Mouse (Mus musculus) kidney, postnatal 0 days (tissue): ENCODE measurements at regions not wholly inside any gene's neighbourhood (a gene's known extent, or its start where the extent isn't known, plus 50 kb on each side); places are given as distances from the start of the nearest gene placed in this dataset.

ENCODE experiments used
- ATAC-seq: fragments of 200-750 bp; cut with Nextera tagmentation; replicated peaks from 2 replicates; pipeline ENCODE4 v1.8.0; 2017; ENCODE audit warnings: low read depth, moderate number of reproducible peaks, moderate TSS enrichment, moderate library complexity; ENCODE audit not compliant: low FRiP score
- DNase-seq: peaks from one replicate; pipeline ENCODE4 v3.0.0-alpha.2; 2016; ENCODE audit warnings: low spot score
- H3K27ac ChIP-seq: fragments of 300-500 bp; sonication (generic); 2 replicates; pipeline ENCODE4 v1.5.1; 2014; ENCODE audit warnings: mild to moderate bottlenecking
- H3K27me3 ChIP-seq: fragments of 300-500 bp; sonication (generic); 2 replicates; pipeline ENCODE4 v1.6.1; 2014; ENCODE audit warnings: low read length, mixed read lengths; ENCODE audit not compliant: insufficient read depth
- H3K36me3 ChIP-seq: fragments of 300-500 bp; sonication (generic); 2 replicates; pipeline ENCODE4 v1.6.1; 2014; ENCODE audit warnings: low read length, mixed read lengths; ENCODE audit not compliant: insufficient read depth
- H3K4me1 ChIP-seq: fragments of 300-500 bp; sonication (generic); replicated peaks from 2 replicates; pipeline ENCODE4 v1.6.1; 2014; ENCODE audit warnings: antibody characterized with exemption, low read length, mixed read lengths; ENCODE audit not compliant: insufficient read depth
- H3K4me2 ChIP-seq: fragments of 300-500 bp; sonication (generic); 2 replicates; pipeline ENCODE4 v1.6.1; 2014; ENCODE audit warnings: mild to moderate bottlenecking, low read length, moderate library complexity, mixed read lengths
- H3K4me3 ChIP-seq: fragments of 300-500 bp; sonication (generic); replicated peaks from 2 replicates; pipeline ENCODE4 v1.5.1; 2014; ENCODE audit warnings: low read depth, low read length
- H3K9ac ChIP-seq: fragments of 300-500 bp; sonication (generic); 2 replicates; pipeline ENCODE4 v1.6.1; 2014; ENCODE audit warnings: low read depth, low read length
- H3K9me3 ChIP-seq: fragments of 300-500 bp; sonication (generic); replicated peaks from 2 replicates; pipeline ENCODE4 v1.6.1; 2016; ENCODE audit warnings: low read length, inconsistent platforms, mixed read lengths
- CTCF ChIP-seq: IDR thresholded peaks from 2 replicates; pipeline ENCODE4 v1.5.1; 2016; ENCODE audit warnings: antibody characterized with exemption, low read depth, mild to moderate bottlenecking, moderate library complexity
- WGBS: fragments of 180-500 bp; shearing (Covaris S2); extraction: QIAGEN DNeasy Blood & Tissue Kit; methylation state at CpG from one replicate; pipeline ENCODE4 v1.1.7; 2014; 5-methylcytosine and 5-hydroxymethylcytosine counted together

- 82% methylated on average over 3 of the region's 3 CpGs for WGBS
- H3K9ac ChIP-seq, result no peak overlapping the region
- H3K36me3 ChIP-seq, result no peaks in the 10 kb centered on the region
- H3K4me2 ChIP-seq, result no peak overlapping the region
- H3K4me3 ChIP-seq, result no peak overlapping the region
- H3K4me1 ChIP-seq, result no peaks in the 10 kb centered on the region
- no peak for DNase-seq
- ATAC-seq, result no peak
- no peak for TF ChIP-seq CTCF
- no peaks in the 10 kb centered on the region for H3K27me3 ChIP-seq
- H3K27ac ChIP-seq, result no peak overlapping the region
- no peaks in the 10 kb centered on the region for H3K9me3 ChIP-seq
Observed at GRCm38 (mm10) chr10:92308643-92309042, 413.6 kb downstream of the Nedd1 start.

GRCm38 (mm10) chr10:92307861-92308260, 414.4 kb downstream of the Nedd1 start:
- H3K36me3 ChIP-seq, result no peaks in the 10 kb centered on the region
- no peaks in the 10 kb centered on the region for H3K27me3 ChIP-seq
- H3K4me2 ChIP-seq, result no peak overlapping the region
- WGBS, result 31% methylated on average over 3 of the region's 3 CpGs
- ATAC-seq (no peak), DNase-seq (peak; percentile 70)
- peak; percentile 91 for TF ChIP-seq CTCF
- no peaks in the 10 kb centered on the region for H3K4me1 ChIP-seq
- H3K9ac ChIP-seq, result no peak overlapping the region
- no peak overlapping the region for H3K4me3 ChIP-seq
- no peak overlapping the region for H3K27ac ChIP-seq
- no peaks in the 10 kb centered on the region for H3K9me3 ChIP-seq

GRCm38 (mm10) chr10:92298693-92299092, 423.5 kb downstream of the Nedd1 start:
- TF ChIP-seq CTCF, result no peak
- Histone ChIP-seq H3K4me3 (no peak overlapping the region), H3K9ac (no peak overlapping the region), H3K27me3 (no peaks in the 10 kb centered on the region), H3K4me2 (no peak overlapping the region), H3K27ac (no peak overlapping the region), H3K9me3 (no peaks in the 10 kb centered on the region), H3K4me1 (no peaks in the 10 kb centered on the region), H3K36me3 (no peaks in the 10 kb centered on the region)
- DNase-seq, result no peak
- ATAC-seq, result no peak
- WGBS, result 68% methylated on average over 13 of the region's 13 CpGs

GRCm38 (mm10) chr10:92296837-92297236, 425.4 kb downstream of the Nedd1 start:
- no peak overlapping the region for H3K4me2 ChIP-seq
- WGBS, result 79% methylated on average over 4 of the region's 4 CpGs
- DNase-seq, result no peak
- H3K36me3 ChIP-seq, result no peaks in the 10 kb centered on the region
- no peak for ATAC-seq
- no peaks in the 10 kb centered on the region for H3K9me3 ChIP-seq
- no peak overlapping the region for H3K9ac ChIP-seq
- no peaks in the 10 kb centered on the region for H3K27me3 ChIP-seq
- H3K4me3 ChIP-seq, result no peak overlapping the region
- H3K4me1 ChIP-seq, result no peaks in the 10 kb centered on the region
- TF ChIP-seq CTCF, result no peak
- H3K27ac ChIP-seq, result no peak overlapping the region

- Histone ChIP-seq H3K4me3 (no peak overlapping the region), H3K27ac (no peak overlapping the region), H3K4me1 (no peaks in the 10 kb centered on the region), H3K9ac (no peak overlapping the region), H3K27me3 (no peaks in the 10 kb centered on the region), H3K9me3 (no peaks in the 10 kb centered on the region), H3K36me3 (no peaks in the 10 kb centered on the region), H3K4me2 (no peak overlapping the region)
- 47% methylated on average over 9 of the region's 9 CpGs for WGBS
- no peak for TF ChIP-seq CTCF
- ATAC-seq, result no peak
- no peak for DNase-seq
Observed at GRCm38 (mm10) chr10:92296303-92296702, 425.9 kb downstream of the Nedd1 start.

GRCm38 (mm10) chr10:92293261-92293660, 429.0 kb downstream of the Nedd1 start:
- Histone ChIP-seq H3K27ac (no peak overlapping the region), H3K9me3 (no peaks in the 10 kb centered on the region), H3K4me1 (no peaks in the 10 kb centered on the region), H3K4me3 (no peak overlapping the region), H3K36me3 (no peaks in the 10 kb centered on the region), H3K4me2 (no peak overlapping the region), H3K9ac (no peak overlapping the region), H3K27me3 (no peaks in the 10 kb centered on the region)
- ATAC-seq, result no peak
- 36% methylated on average over 4 of the region's 4 CpGs for WGBS
- DNase-seq, result no peak
- no peak for TF ChIP-seq CTCF

- Histone ChIP-seq H3K36me3 (no peaks in the 10 kb centered on the region), H3K27ac (no peak overlapping the region), H3K4me2 (no peak overlapping the region), H3K4me3 (no peak overlapping the region), H3K27me3 (no peaks in the 10 kb centered on the region), H3K9me3 (no peaks in the 10 kb centered on the region), H3K9ac (no peak overlapping the region), H3K4me1 (no peaks in the 10 kb centered on the region)
- no peak for TF ChIP-seq CTCF
- ATAC-seq (no peak), DNase-seq (no peak)
- WGBS, result 68% methylated on average over 5 of the region's 5 CpGs
Observed at GRCm38 (mm10) chr10:92289230-92289629, 433.0 kb downstream of the Nedd1 start.
